Mouse (Mus musculus): ENCODE measurements around the gene Frmd6. TPM values are rescaled to one million over a fixed set of nuclear protein-coding genes. Genes with fewer than 3 reads are reported as not detected.
A peak's percentile ranks its signal among the peaks of the same experiment; 100 is the strongest.

Frmd6 gene
- polyA plus RNA-seq, 1 experiment, result 3.4 TPM

DNA sequence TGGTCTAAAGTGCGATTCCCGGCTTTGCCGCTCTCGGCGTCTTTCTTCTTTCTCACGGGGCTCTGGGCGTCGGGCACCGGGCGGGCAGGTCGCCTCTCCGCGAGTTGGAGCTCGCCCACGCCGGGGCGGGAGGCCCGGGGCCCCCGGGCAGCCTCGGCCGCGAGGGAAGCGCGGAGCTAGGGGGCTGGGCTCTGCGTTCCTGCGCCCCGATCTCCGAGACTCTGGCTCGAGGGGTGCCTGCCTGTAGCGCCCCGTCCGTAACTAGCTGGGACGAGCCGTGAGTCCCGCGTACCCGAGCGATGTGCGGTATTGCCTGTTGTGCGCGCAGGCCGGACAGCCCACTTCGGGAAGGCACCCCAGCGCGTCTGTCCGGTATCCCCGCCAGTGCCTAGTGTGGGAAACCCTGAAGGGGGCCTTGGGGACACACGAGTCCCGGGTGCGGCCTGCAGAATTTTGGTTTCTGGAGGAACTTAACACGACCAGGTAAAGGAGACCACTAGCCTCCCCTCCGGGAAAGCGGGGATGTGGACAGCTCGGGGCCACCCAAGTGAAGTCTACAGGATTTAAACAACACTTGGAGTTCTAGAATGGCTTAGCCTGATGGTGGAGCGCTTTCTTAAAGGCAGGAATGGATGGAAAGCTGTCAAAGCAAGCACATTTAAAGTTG is 470 bp downstream of the Frmd6 start:
- WGBS, result under 1% methylated on average over 55 of the region's 55 CpGs
- peak overlapping the region; percentile 68 for H3K4me3 ChIP-seq (ENCODE audit: low read depth, low read length)
- TF ChIP-seq POLR2A (IDR thresholded peaks at IDR 0.05; ENCODE audit: low read depth, low read length), result no peak
- TF ChIP-seq CTCF (IDR thresholded peaks at IDR 0.05; ENCODE audit: extremely low read depth, insufficient read length, insufficient replicate concordance, low read depth, low read length), result no peak; the same call in 1 of the 2 replicates
- peak overlapping the region; percentile 33 for H3K27ac ChIP-seq (ENCODE audit: insufficient read depth, low read depth, low read length)
- no peaks in the 10 kb centered on the region for H3K27me3 ChIP-seq (ENCODE audit: control insufficient read depth, insufficient read depth, low read length)
- H3K36me3 ChIP-seq (ENCODE audit: control insufficient read depth, insufficient read depth, low read length), result no peaks in the 10 kb centered on the region
- H3K4me1 ChIP-seq (ENCODE audit: control insufficient read depth, insufficient read depth, insufficient read length, low read length), result peaks cover 3% of the 10 kb centered on the region

DNA sequence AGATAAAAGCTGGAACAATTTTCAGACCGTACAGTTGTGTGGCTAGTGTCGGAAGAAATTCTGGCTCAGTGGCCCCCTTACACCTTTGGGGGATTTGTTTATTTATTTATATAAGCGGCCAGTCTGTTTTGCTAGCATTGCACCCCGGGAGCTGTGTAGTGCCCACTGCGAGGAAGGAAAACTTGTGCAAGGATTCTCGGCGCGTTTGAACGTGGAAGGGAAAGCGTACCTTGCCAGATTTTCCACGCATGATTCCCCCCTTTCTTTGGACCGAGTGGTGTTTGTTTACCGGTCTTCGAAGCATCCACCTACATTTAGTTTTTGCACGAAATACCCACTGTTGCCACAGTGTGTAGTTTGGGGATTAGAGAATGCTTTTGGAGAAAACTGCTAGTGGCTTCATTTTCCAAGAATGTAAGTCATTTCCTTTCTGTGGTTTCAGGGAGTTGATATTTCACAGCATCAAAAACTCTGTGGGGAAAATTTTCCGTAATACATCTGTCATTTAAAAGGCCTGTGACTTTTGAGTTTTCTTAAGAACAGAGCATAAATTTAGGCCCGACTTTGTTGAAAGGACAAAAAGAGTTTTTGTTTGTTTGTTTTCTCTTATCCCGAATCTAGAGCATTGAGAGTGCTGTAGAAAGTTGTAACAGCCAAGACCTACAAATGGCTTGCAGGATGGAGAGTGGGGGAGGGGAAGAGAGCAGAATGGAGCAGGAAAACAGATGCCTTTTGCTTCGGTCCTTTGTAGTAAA is 1.2 kb downstream of the Frmd6 start:
- Histone ChIP-seq H3K4me1 (ENCODE audit: control insufficient read depth, insufficient read depth, insufficient read length, low read length) (peaks cover 3% of the 10 kb centered on the region), H3K27me3 (ENCODE audit: control insufficient read depth, insufficient read depth, low read length) (no peaks in the 10 kb centered on the region), H3K36me3 (ENCODE audit: control insufficient read depth, insufficient read depth, low read length) (no peaks in the 10 kb centered on the region), H3K27ac (ENCODE audit: insufficient read depth, low read depth, low read length) (peak overlapping the region; percentile 33; the same call in 1 of the 2 replicates), H3K4me3 (ENCODE audit: low read depth, low read length) (peak overlapping the region; percentile 68)
- WGBS, result 10% methylated on average over 19 of the region's 19 CpGs
- TF ChIP-seq POLR2A (IDR thresholded peaks at IDR 0.05; ENCODE audit: low read depth, low read length), result no peak
- no peak for TF ChIP-seq CTCF (IDR thresholded peaks at IDR 0.05; ENCODE audit: extremely low read depth, insufficient read length, insufficient replicate concordance, low read depth, low read length)

DNA sequence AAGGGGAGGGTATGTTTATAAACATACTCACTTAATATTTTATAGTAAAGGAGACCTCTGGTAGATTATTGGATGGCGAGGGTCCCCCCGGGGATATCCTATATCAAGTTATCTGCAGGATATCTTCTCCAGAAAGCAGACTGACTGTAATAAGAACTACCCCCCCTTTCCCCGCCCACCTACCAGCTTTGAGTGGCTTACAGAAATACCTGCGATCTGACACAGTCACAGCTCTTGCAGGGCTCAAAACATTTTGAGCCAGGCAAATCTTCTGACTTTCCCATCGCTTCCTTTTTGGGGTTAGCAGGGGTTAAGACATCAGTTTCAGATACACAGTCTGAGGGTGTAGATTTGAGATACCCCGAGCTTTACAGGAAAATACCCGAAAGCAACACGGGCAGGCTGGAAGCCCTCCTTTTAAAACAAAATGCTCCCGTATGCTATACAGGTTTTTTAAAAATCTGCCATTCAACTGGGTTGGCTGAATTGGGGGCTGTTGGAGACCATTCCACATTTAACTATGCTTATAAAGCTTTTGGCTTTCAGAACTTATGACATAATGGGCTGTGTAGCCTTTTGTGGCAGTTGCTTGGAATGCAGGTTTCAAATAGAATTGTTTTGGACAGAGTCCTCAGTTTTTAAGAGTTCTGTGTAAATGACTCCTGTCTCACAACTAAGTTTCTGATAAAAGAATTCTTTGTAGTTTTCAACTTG is 2.0 kb downstream of the Frmd6 start:
- no peak overlapping the region for H3K4me3 ChIP-seq (ENCODE audit: low read depth, low read length)
- peaks cover 3% of the 10 kb centered on the region for H3K4me1 ChIP-seq (ENCODE audit: control insufficient read depth, insufficient read depth, insufficient read length, low read length)
- no peaks in the 10 kb centered on the region for H3K36me3 ChIP-seq (ENCODE audit: control insufficient read depth, insufficient read depth, low read length)
- H3K27ac ChIP-seq (ENCODE audit: insufficient read depth, low read depth, low read length), result no peak overlapping the region
- WGBS, result 59% methylated on average over 9 of the region's 9 CpGs
- no peaks in the 10 kb centered on the region for H3K27me3 ChIP-seq (ENCODE audit: control insufficient read depth, insufficient read depth, low read length)
- TF ChIP-seq POLR2A (IDR thresholded peaks at IDR 0.05; ENCODE audit: low read depth, low read length) (no peak), CTCF (IDR thresholded peaks at IDR 0.05; ENCODE audit: extremely low read depth, insufficient read length, insufficient replicate concordance, low read depth, low read length) (no peak)

DNA sequence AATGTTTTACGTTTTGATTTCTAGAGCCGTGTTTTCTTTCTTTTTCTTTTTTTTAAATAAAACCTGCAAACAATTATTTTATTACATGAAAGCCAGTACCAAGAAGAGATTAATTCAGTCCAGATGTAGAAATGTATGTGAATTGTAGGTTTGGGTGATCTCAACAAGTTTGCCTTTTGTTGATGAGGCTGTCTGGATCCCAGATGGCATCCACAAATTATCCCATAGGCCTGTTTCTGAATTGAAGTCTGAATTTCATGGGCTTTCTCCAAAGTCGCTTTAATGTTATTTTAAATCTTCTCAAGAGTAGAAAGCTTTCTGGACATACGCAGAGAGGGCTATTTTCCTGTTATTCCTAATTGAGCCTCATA is 2.6 kb downstream of the Frmd6 start:
- Histone ChIP-seq H3K4me1 (ENCODE audit: control insufficient read depth, insufficient read depth, insufficient read length, low read length) (peaks cover 3% of the 10 kb centered on the region), H3K27me3 (ENCODE audit: control insufficient read depth, insufficient read depth, low read length) (no peaks in the 10 kb centered on the region), H3K4me3 (ENCODE audit: low read depth, low read length) (no peak overlapping the region), H3K27ac (ENCODE audit: insufficient read depth, low read depth, low read length) (no peak overlapping the region), H3K36me3 (ENCODE audit: control insufficient read depth, insufficient read depth, low read length) (no peaks in the 10 kb centered on the region)
- WGBS, result 89% methylated on average over 4 of the region's 4 CpGs
- TF ChIP-seq POLR2A (IDR thresholded peaks at IDR 0.05; ENCODE audit: low read depth, low read length) (no peak), CTCF (IDR thresholded peaks at IDR 0.05; ENCODE audit: extremely low read depth, insufficient read length, insufficient replicate concordance, low read depth, low read length) (no peak)

DNA sequence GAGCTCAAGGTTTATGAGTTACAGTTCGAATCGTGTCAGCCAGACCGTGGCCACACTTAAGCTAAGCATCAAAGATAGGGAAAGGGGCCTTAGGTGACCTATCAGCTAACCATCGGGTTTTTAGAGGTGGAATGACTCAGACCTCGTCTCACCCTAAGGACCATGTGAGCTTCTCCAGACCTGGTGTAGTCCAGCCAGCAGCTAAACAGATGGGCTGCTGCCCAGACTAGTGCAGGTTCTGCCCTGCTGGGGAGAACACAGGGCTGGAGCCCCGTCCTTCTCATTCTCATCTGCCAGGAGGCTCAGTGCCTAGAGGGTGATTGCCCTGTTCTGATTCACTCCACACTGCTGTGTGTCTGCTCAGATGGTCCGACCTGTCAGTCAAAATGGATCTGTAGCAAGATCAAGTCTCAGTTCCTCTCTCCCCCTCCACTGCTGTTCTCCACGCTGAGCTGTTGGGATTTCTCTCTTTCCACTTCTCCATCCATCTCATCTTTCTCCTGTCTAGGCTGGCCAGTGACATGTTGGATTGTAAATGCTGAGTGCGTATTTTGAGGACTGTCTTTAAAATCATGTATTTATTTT is 5.8 kb downstream of the Frmd6 start:
- no peaks in the 10 kb centered on the region for H3K27me3 ChIP-seq (ENCODE audit: control insufficient read depth, insufficient read depth, low read length)
- no peaks in the 10 kb centered on the region for H3K4me1 ChIP-seq (ENCODE audit: control insufficient read depth, insufficient read depth, insufficient read length, low read length)
- TF ChIP-seq CTCF (IDR thresholded peaks at IDR 0.05; ENCODE audit: extremely low read depth, insufficient read length, insufficient replicate concordance, low read depth, low read length) (no peak), POLR2A (IDR thresholded peaks at IDR 0.05; ENCODE audit: low read depth, low read length) (no peak)
- H3K4me3 ChIP-seq (ENCODE audit: low read depth, low read length), result no peak overlapping the region
- no peaks in the 10 kb centered on the region for H3K36me3 ChIP-seq (ENCODE audit: control insufficient read depth, insufficient read depth, low read length)
- WGBS, result 63% methylated on average over 9 of the region's 9 CpGs
- no peak overlapping the region for H3K27ac ChIP-seq (ENCODE audit: insufficient read depth, low read depth, low read length)

DNA sequence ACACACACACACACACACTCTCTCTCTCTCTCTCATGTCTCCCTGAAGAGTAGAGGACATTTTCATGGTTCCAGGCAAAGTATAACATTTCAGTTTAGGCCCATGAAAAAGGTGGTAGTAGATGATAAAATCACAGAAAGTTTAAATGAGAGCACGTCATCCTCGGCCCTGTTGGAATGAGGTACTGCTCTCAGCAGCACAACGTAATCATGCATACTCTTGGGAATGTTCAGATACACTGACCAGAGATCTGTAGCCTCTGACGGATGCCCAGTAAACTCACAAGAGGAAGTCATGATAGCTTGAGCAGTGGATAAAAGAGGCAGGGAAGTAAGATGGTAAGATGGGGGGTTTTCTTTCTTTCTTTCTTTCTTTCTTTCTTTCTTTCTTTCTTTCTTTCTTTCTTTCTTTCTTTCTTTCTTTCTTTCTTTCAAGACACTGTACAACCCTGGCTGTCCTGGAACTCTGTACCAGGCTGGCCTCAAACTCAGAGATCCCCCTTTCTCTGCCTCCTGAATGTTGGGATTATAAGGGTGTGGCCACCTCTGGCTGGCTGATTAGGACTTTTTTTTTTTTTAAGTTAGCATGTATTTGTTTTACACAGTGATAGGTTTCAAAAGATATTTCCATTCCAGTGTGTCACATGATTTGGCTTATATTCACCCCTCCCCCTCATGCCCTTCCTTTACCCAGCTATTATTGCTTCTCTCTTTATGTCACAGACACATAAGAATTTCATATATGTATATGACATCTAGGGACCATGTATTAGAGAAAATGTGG is 7.1 kb downstream of the Frmd6 start:
- TF ChIP-seq POLR2A (IDR thresholded peaks at IDR 0.05; ENCODE audit: low read depth, low read length) (no peak), CTCF (IDR thresholded peaks at IDR 0.05; ENCODE audit: extremely low read depth, insufficient read length, insufficient replicate concordance, low read depth, low read length) (no peak)
- Histone ChIP-seq H3K27me3 (ENCODE audit: control insufficient read depth, insufficient read depth, low read length) (no peaks in the 10 kb centered on the region), H3K4me1 (ENCODE audit: control insufficient read depth, insufficient read depth, insufficient read length, low read length) (no peaks in the 10 kb centered on the region), H3K36me3 (ENCODE audit: control insufficient read depth, insufficient read depth, low read length) (no peaks in the 10 kb centered on the region), H3K27ac (ENCODE audit: insufficient read depth, low read depth, low read length) (no peak overlapping the region), H3K4me3 (ENCODE audit: low read depth, low read length) (no peak overlapping the region)
- 76% methylated on average over 4 of the region's 4 CpGs for WGBS
